Comparison of ENCODE assay signal across 17 mouse cellular contexts in genomic region chr1:84890503-84890902, GRCm38 (mm10). TPM values are rescaled to one million over a fixed set of nuclear protein-coding genes. Genes with fewer than 3 reads are reported as not detected.
A peak's percentile ranks its signal among the peaks of the same experiment; 100 is the strongest.
DNase-seq lines count a peak whose midpoint lies in the region; ATAC-seq and TF ChIP-seq lines count a peak whose summit lies in the region.
"Had no signal": no experiment of that assay in that cellular context is flagged by ENCODE, and none has a peak within 500 bp of the region (broad histone marks: within the 10 kb centered on the region; RNA-seq: fewer than 3 reads in every experiment).

No protein-coding gene starts in this region.

- peak overlapping the region in 1 of 2 experiments; percentile 34; a peak in 1 of 4 replicates for H3K4me3 ChIP-seq in ES-E14 (ENCODE audit: insufficient read depth in 1 of 2, low read depth in 1 of 2, low read length in 2 of 2, poor library complexity in 1 of 2, severe bottlenecking in 1 of 2)
- H3K4me3 ChIP-seq in forebrain, embryonic 15.5 days, result no peak overlapping the region
- no peak overlapping the region for H3K4me3 ChIP-seq in midbrain, embryonic 13.5 days (replicated peaks)

- H3K9ac ChIP-seq in ES-E14 (ENCODE audit: insufficient read depth, low read depth, low read length, poor library complexity, severe bottlenecking), result peak overlapping the region; percentile 69
- no peak overlapping the region for H3K9ac ChIP-seq in forebrain, embryonic 15.5 days (replicated peaks)
- no peak overlapping the region for H3K9ac ChIP-seq in midbrain, embryonic 13.5 days (replicated peaks)

- intact Hi-C loops in heart, postnatal 36 days (cut with DNase I), result no loop called here

- 0 out of 2 replicates have a peak, but pooled peaks have one; percentile 6 for ATAC-seq in forebrain, embryonic 15.5 days (replicated peaks)
- peak; percentile 37 for ATAC-seq in midbrain, embryonic 13.5 days
- ATAC-seq: intestine, embryonic 16.5 days had no signal

- in situ Hi-C loops in ES-E14 (cut with MboI; ENCODE audit: low sequenced_read_pairs in 2 of 2, unreplicated experiment in 2 of 2), result no loop called here

- 52% methylated on average over 7 of the region's 7 CpGs for WGBS in forebrain, embryonic 15.5 days
- WGBS in midbrain, embryonic 13.5 days, result 61% methylated on average over 7 of the region's 7 CpGs

- DNase-seq in 3T3-L1 (ENCODE audit: low read depth, low spot score) (peak; percentile 31), ES-E14 (ENCODE audit: low read depth, low spot score) (no peak)
- DNase-seq in left cerebral cortex, adult 8-10 months (ENCODE audit: low spot score in 2 of 2), result no peak
- DNase-seq in gastrocnemius, postnatal 25 days, result no peak
- DNase-seq in heart, postnatal 36 days, result no peak
- no peak for DNase-seq in spleen, postnatal 4 days (ENCODE audit: low spot score in 2 of 2)
- DNase-seq: cerebellum, postnatal 14 days; lung, adult 2 months; lung, postnatal 4 days; right cerebral cortex, postnatal 25 days had no signal

- H3K9me3 ChIP-seq in ES-E14 (ENCODE audit: control insufficient read depth, insufficient read depth, low read depth, low read length), result no peaks in the 10 kb centered on the region
- H3K9me3 ChIP-seq in forebrain, embryonic 15.5 days, result no peaks in the 10 kb centered on the region
- no peaks in the 10 kb centered on the region for H3K9me3 ChIP-seq in midbrain, embryonic 13.5 days

- H3K4me1 ChIP-seq in ES-E14 (ENCODE audit: control insufficient read depth in 2 of 2, insufficient read depth in 2 of 2, low read length in 2 of 2, poor library complexity in 1 of 2), result peaks cover 12 to 23% of the 10 kb centered on the region in 2 experiments
- peaks cover 13% of the 10 kb centered on the region for H3K4me1 ChIP-seq in forebrain, embryonic 15.5 days
- H3K4me1 ChIP-seq in midbrain, embryonic 13.5 days (replicated peaks), result peaks cover 16% of the 10 kb centered on the region

- no peaks in the 10 kb centered on the region for H3K27me3 ChIP-seq in forebrain, embryonic 15.5 days
- no peaks in the 10 kb centered on the region for H3K27me3 ChIP-seq in midbrain, embryonic 13.5 days

- H3K27ac ChIP-seq in ES-E14 (ENCODE audit: insufficient read depth, low read depth, low read length, poor library complexity, severe bottlenecking), result peak overlapping the region; percentile 100
- H3K27ac ChIP-seq in forebrain, embryonic 15.5 days (replicated peaks), result peak overlapping the region; percentile 27
- peak overlapping the region; percentile 91 for H3K27ac ChIP-seq in midbrain, embryonic 13.5 days
- H3K27ac ChIP-seq: kidney, postnatal 0 days had no signal

- H3K36me3 ChIP-seq in ES-E14 (ENCODE audit: control insufficient read depth, insufficient read depth, low read length, poor library complexity, severe bottlenecking), result no peaks in the 10 kb centered on the region
- no peaks in the 10 kb centered on the region for H3K36me3 ChIP-seq in forebrain, embryonic 15.5 days
- H3K36me3 ChIP-seq in midbrain, embryonic 13.5 days, result no peaks in the 10 kb centered on the region

- H3K4me2 ChIP-seq in forebrain, embryonic 15.5 days (replicated peaks), result no peak overlapping the region
- peak overlapping the region; percentile 29; the same call in 1 of the 2 replicates for H3K4me2 ChIP-seq in midbrain, embryonic 13.5 days (replicated peaks)

TF ChIP-seq in ES-E14, 5 proteins besides CTCF, POLR2A, EP300 and RAD21:
- TF ChIP-seq MAFK (IDR thresholded peaks at IDR 0.05; ENCODE audit: insufficient read depth, low read depth, low read length) (peak; percentile 96), HCFC1 (IDR thresholded peaks at IDR 0.05; ENCODE audit: borderline replicate concordance, insufficient read depth, low read length) (no peak)

RNA-seq across cellular contexts. Expression of gene Slc16a14, which starts 44.4 kb away (rescaled TPM):
- total RNA-seq in ES-E14 (2012; rRNA removed), result 0.79 and 0.85 TPM in 2 replicates
- 9.0 and 9.2 TPM in 2 replicates for polyA plus RNA-seq in forebrain, embryonic 15.5 days (2015; fragmentation: Nextera tagmentation; extraction: Ambion mirVana)
- 18.9 and 20.6 TPM in 2 replicates for polyA plus RNA-seq in midbrain, embryonic 13.5 days (2015; fragmentation: Nextera tagmentation; extraction: Ambion mirVana)
- 10 to 100 TPM; 10.3 to 15.1 (median 13.1) TPM for total RNA-seq in left cerebral cortex, adult 8-10 months (2022)
- total RNA-seq in gastrocnemius, postnatal 25 days (2021), result under 1 TPM in 1 of 2 experiments, not detected in 1; 0.16 TPM
- total RNA-seq in heart, postnatal 36 days (2021), result under 1 TPM; 0.39 to 0.57 TPM
- total RNA-seq: liver, adult 2 months had no signal
- polyA plus RNA-seq: heart, postnatal 0 days; liver, adult 2 months had no signal

RNA-seq across cellular contexts. Expression of gene Trip12, which starts 50.2 kb away (rescaled TPM):
- 368 and 425 TPM in 2 replicates for total RNA-seq in ES-E14 (2012; rRNA removed)
- polyA plus RNA-seq in forebrain, embryonic 15.5 days (2015; fragmentation: Nextera tagmentation; extraction: Ambion mirVana), result 53.8 and 55.5 TPM in 2 replicates
- 78.5 and 85.0 TPM in 2 replicates for polyA plus RNA-seq in midbrain, embryonic 13.5 days (2015; fragmentation: Nextera tagmentation; extraction: Ambion mirVana)
- 100 to 1,000 TPM; 177 to 244 (median 207) TPM for total RNA-seq in left cerebral cortex, adult 8-10 months (2022)
- 100 to 1,000 TPM; 161 to 164 TPM for total RNA-seq in gastrocnemius, postnatal 25 days (2021)
- 100 to 1,000 TPM; 189 to 213 TPM for total RNA-seq in heart, postnatal 36 days (2021)

RNA-seq across cellular contexts. Expression of gene Fbxo36, which starts 50.9 kb away (rescaled TPM):
- 3.1 and 4.3 TPM in 2 replicates for total RNA-seq in ES-E14 (2012; rRNA removed)
- 4.4 and 6.5 TPM in 2 replicates for polyA plus RNA-seq in forebrain, embryonic 15.5 days (2015; fragmentation: Nextera tagmentation; extraction: Ambion mirVana)
- 6.5 and 8.5 TPM in 2 replicates for polyA plus RNA-seq in midbrain, embryonic 13.5 days (2015; fragmentation: Nextera tagmentation; extraction: Ambion mirVana)
- 1 to 10 TPM; 3.0 to 4.6 (median 3.8) TPM for total RNA-seq in left cerebral cortex, adult 8-10 months (2022)
- total RNA-seq in gastrocnemius, postnatal 25 days (2021), result 1 to 10 TPM; 1.5 to 1.9 TPM
- 1 to 10 TPM; 1.5 to 1.8 TPM for total RNA-seq in heart, postnatal 36 days (2021)
- total RNA-seq: monocyte, adult 5-6 weeks had no signal

Comparison
In these comparisons a context has a peak if more than half of its experiments do, and no peak if none do; other contexts are left out.
1. H3K27ac ChIP-seq: peak in every context shown above with its lines; median percentile 100 in ES-E14; 91 in midbrain, embryonic 13.5 days; 27 in forebrain, embryonic 15.5 days.